Mouse (Mus musculus) heart, embryonic 12.5 days (tissue): ENCODE data around the gene Ms4a6b. TPM values are rescaled to one million over a fixed set of nuclear protein-coding genes. Genes with fewer than 3 reads are reported as not detected.
"Not testable (repeated sequence)": the region's sequence is repeated elsewhere in the genome, so short reads cannot be mapped to it uniquely, and the experiment has no call there.

ENCODE experiments used
- ATAC-seq: fragments of 200-750 bp; cut with Nextera tagmentation; 2 replicates; pipeline ENCODE4 v1.8.0; 2017; ENCODE audit warnings: moderate TSS enrichment, moderate library complexity; ENCODE audit not compliant: insufficient number of reproducible peaks, low FRiP score
- H3K27ac ChIP-seq: fragments of 300-500 bp; sonication (generic); 2 replicates; pipeline ENCODE4 v1.5.1; 2016; ENCODE audit warnings: mild to moderate bottlenecking, moderate library complexity; ENCODE audit not compliant: poor library complexity, severe bottlenecking
- H3K27me3 ChIP-seq: fragments of 300-500 bp; sonication (generic); replicated peaks from 2 replicates; pipeline ENCODE4 v1.6.1; 2016; ENCODE audit warnings: mild to moderate bottlenecking, moderate library complexity
- H3K36me3 ChIP-seq: fragments of 300-500 bp; sonication (generic); 2 replicates; pipeline ENCODE4 v1.6.1; 2016; ENCODE audit warnings: mild to moderate bottlenecking, moderate library complexity
- H3K4me1 ChIP-seq: fragments of 300-500 bp; sonication (generic); replicated peaks from 2 replicates; pipeline ENCODE4 v1.6.1; 2016; ENCODE audit warnings: mild to moderate bottlenecking
- H3K4me2 ChIP-seq: fragments of 300-500 bp; sonication (generic); 2 replicates; pipeline ENCODE4 v1.6.1; 2016; ENCODE audit warnings: mild to moderate bottlenecking, moderate library complexity
- H3K4me3 ChIP-seq: fragments of 300-500 bp; sonication (generic); 2 replicates; pipeline ENCODE4 v1.5.1; 2016; ENCODE audit warnings: mild to moderate bottlenecking
- H3K9ac ChIP-seq: fragments of 300-500 bp; sonication (generic); 2 replicates; pipeline ENCODE4 v1.6.1; 2016; ENCODE audit warnings: mild to moderate bottlenecking, moderate library complexity
- H3K9me3 ChIP-seq: fragments of 300-500 bp; sonication (generic); replicated peaks from 2 replicates; pipeline ENCODE4 v1.6.1; 2016; ENCODE audit warnings: mild to moderate bottlenecking, moderate library complexity
- WGBS: fragments of 180-500 bp; shearing (Covaris S2); methylation state at CpG from one replicate; pipeline ENCODE4 v1.1.7; 2016; 5-methylcytosine and 5-hydroxymethylcytosine counted together
- polyA plus RNA-seq: library from polyadenylated mRNA; unstranded; fragments of >200 nt; fragmentation: Nextera tagmentation; extraction: Ambion mirVana; gene quantifications from 2 replicates; pipeline ENCODE4 v1.2.1, GENCODE M21; 2016

Ms4a6b gene
- polyA plus RNA-seq, 1 experiment from 2014 or later, result 1.4 TPM

DNA sequence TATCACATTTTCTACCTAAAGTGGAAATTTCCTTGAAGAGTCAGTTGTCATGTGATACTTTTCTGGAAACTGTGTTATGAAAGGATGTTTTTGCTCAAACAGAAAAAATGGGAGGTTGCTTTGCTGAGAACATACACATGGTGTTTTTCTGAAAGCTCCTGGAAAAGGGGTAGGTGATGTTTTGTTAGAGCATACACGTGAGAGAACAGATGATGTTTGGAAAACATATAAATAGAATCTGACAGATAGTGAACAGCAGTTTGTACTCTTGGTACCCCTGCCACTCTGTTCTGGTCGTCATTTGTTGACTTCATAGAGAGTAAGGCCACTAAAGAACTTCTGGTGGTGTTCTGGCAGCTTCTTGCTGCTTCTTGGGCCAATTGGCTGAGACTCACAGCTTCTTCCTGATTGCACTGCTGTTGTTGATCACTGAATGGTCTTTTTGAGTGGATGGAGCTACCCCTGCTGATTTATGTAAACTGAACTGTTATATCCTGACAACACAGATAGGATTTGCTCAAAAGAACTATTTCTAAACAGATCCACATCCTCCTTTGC is 17.7 kb downstream of the Ms4a6b start:
- Histone ChIP-seq H3K4me2 (no peak overlapping the region), H3K9ac (no peak overlapping the region), H3K27ac (no peak overlapping the region), H3K36me3 (no peaks in the 10 kb centered on the region), H3K4me1 (0 out of 2 replicates have a peak, but pooled peaks cover 2% of the 10 kb centered on the region), H3K9me3 (no peaks in the 10 kb centered on the region), H3K27me3 (no peaks in the 10 kb centered on the region), H3K4me3 (no peak overlapping the region)
- WGBS, result 51% methylated on average over 2 of the region's 2 CpGs
- no peak for ATAC-seq

DNA sequence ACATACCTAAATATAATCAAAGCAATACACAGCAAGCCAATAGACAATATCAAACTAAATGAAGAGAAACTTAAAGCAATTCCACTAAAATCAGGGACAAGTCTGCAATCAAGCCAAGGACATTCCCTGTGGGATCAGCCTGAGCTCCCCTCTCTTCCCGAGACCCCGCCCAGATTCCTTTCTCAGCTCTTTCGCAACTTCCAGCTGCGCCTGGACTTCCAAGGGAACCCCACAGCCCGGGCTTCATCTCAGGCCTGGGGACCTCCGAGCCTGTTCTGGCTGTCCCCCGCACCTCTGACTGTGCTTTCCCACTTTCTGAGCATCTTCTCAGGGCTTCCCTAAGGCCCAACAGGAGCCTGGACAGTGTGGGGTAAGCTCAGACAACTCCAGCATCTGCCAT is 20.3 kb downstream of the Ms4a6b start, which contains the start of gene Ms4a4d:
Ms4a4d (plus strand) TSS at position 209 of the 400 bp plus-strand sequence.
- no peak for ATAC-seq
- WGBS, result 7% methylated on average over 7 of the region's 7 CpGs
- Histone ChIP-seq H3K27ac (no peak within 1 kb of the TSS), H3K9me3 (no peaks in the 10 kb centered on the region), H3K4me1 (0 out of 2 replicates have a peak, but pooled peaks cover 2% of the 10 kb centered on the region), H3K4me2 (no peak within 1 kb of the TSS; the same call in 1 of the 2 replicates), H3K27me3 (no peaks in the 10 kb centered on the region), H3K36me3 (no peaks in the 10 kb centered on the region), H3K4me3 (no peak within 1 kb of the TSS), H3K9ac (no peak within 1 kb of the TSS)

DNA sequence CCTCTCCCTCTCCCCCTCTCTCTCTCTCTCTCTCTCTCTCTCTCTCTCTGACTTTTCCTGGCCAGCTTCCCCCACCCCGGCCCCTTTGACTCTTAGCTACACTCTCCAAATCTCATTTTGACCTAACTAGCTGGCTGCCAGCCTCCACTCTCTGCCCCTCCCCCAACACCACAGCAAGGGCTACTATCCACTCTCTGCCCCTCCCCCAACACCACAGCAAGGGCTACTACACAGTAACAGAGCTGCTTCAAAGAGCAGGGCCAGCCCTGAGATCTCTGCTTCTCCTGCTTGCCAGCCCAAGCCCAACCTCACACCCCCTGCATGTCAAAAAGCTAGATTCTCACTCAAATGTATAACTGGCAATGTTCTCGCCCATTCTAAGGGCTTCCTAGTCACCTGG is 21.0 kb downstream of the Ms4a6b start:
- Histone ChIP-seq H3K9me3 (no peaks in the 10 kb centered on the region), H3K27ac (no peak overlapping the region), H3K36me3 (no peaks in the 10 kb centered on the region), H3K4me2 (no peak overlapping the region), H3K4me1 (0 out of 2 replicates have a peak, but pooled peaks cover 2% of the 10 kb centered on the region), H3K9ac (no peak overlapping the region), H3K27me3 (no peaks in the 10 kb centered on the region), H3K4me3 (no peak overlapping the region)
- WGBS, result 9% methylated on average over 2 of the region's 2 CpGs
- 0 out of 2 replicates have a peak, but pooled peaks have one; percentile 22 for ATAC-seq

DNA sequence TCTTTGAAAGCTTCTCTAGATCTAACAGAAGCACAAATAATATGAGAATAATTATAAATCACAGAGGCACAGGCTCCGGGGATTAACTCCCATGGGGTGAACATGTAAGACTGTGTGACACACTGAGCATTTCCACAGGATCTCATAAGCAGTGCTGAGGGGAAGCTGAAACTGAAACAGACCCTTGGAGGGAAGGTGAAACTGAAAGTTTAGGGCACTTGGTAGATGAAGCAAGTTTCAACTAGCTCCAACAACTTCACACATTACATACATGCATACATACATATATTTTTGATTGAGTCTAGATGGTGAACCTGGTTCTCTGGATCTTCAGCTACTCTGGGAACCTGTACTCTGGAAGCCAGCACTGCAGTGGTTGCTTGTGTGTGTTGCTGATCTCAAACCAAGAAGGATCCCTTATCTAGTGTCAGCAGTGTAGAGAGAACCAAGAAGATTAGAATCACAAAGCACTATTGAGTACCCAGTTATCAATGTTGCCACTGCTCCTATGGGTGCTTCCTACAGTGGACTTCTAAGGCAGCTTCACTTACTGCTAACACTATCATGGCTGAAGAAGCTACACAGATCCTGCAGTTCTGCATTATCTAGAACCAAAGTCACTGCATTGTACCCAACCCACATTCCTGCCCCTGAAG is 24.0 kb downstream of the Ms4a6b start:
- not testable (repeated sequence) for H3K27me3 ChIP-seq, H3K4me3 ChIP-seq
- WGBS, result 77% methylated on average over 1 of the region's 1 CpGs

DNA sequence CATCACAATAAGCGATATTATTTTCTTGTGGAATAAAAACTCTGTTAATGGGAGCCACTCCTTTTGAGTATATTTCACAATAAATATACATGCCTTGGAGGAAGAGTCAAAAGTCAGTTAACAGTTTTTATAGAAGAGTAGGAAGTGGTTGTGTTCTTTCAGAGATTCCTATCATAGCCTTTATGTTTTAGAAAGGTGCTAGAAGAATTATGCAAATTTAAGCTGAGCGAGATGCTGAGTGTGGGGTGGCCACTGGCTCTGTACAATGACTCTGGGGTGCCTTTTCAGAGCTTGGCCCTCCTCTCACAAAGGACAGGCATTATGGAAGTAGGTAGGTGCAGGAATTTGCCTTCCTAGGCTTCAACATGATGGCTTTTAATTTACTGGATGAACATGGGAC is 28.1 kb downstream of the Ms4a6b start:
- H3K9me3 ChIP-seq, H3K27me3 ChIP-seq, H3K27ac ChIP-seq, ATAC-seq, H3K4me3 ChIP-seq, H3K36me3 ChIP-seq, H3K4me1 ChIP-seq, H3K9ac ChIP-seq, H3K4me2 ChIP-seq: not testable (repeated sequence)
- WGBS, result 75% methylated on average over 2 of the region's 2 CpGs

More for the DNA sequence above, 24.0 kb downstream of the Ms4a6b start:
- not testable (repeated sequence) for H3K36me3 ChIP-seq, H3K9ac ChIP-seq, H3K4me2 ChIP-seq, ATAC-seq, H3K27ac ChIP-seq, H3K9me3 ChIP-seq, H3K4me1 ChIP-seq

DNA sequence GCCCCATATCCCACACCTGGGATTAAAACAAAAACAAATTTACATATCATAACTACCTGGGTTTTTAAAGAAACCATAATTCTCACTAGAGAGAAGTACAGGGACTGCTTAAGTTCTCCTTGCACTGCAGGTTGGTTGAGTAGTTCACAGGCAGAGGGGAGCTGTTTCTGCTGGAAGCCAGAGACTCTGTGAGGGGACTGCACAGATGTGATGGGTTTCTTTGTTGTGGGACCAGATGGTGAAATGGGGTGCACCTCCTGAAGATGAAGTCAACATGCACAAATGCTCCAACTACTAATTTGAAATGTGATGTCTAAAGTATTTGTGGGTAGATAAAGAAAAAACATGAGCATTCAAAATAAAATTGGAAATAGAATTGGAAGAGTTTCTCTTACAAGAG is 31.6 kb downstream of the Ms4a6b start:
- H3K36me3 ChIP-seq, result no peaks in the 10 kb centered on the region
- no peak overlapping the region for H3K9ac ChIP-seq
- H3K4me2 ChIP-seq, result no peak overlapping the region
- no peaks in the 10 kb centered on the region for H3K9me3 ChIP-seq
- H3K4me3 ChIP-seq, result no peak overlapping the region
- H3K27me3 ChIP-seq, result no peaks in the 10 kb centered on the region
- no peaks in the 10 kb centered on the region for H3K4me1 ChIP-seq
- no peak overlapping the region for H3K27ac ChIP-seq
- no peak for ATAC-seq

DNA sequence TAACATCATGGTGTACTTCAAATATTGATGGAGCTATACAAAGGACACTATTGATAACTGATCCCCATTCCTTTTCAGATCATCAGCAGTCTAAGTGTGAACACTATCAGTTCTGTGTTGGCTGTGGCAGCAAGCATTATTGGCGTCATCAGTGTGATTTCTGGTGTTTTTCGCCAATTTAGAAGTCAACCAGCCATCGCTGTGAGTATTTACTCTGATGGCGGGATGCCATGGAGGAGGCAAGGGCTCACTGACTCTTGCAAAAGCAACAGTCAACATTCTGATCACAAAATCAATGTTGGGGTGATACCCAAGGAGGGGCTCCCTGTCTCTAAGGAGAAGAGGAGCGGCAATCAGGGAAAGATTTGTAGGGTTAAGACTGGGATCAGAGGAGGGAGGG is 38.4 kb downstream of the Ms4a6b start:
- Histone ChIP-seq H3K4me1 (no peaks in the 10 kb centered on the region), H3K4me3 (no peak overlapping the region), H3K36me3 (no peaks in the 10 kb centered on the region), H3K4me2 (no peak overlapping the region), H3K9me3 (no peaks in the 10 kb centered on the region), H3K27ac (no peak overlapping the region), H3K27me3 (no peaks in the 10 kb centered on the region), H3K9ac (no peak overlapping the region)
- WGBS, result 77% methylated on average over 5 of the region's 5 CpGs
- ATAC-seq, result no peak

DNA sequence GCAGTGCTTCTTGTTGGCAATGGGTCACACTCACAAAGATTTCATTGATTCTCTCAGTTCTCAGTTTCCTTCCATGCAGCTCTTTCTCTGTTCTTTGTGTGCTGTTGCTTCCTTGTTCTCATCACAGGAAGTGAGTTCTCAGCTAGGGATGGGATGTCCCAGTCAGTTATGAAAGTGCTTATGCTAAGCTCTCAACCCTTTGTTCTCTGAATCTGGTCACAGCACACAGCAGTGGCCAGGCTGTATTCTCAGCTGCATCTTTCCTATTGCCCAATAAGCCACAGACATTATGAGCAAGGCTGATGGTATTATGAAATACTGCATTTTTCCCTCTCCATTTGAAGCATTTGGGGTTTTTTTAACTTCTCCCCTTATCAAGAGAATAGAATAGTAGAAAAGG is 43.2 kb downstream of the Ms4a6b start:
- not testable (repeated sequence) for H3K27me3 ChIP-seq, H3K4me3 ChIP-seq, ATAC-seq, H3K27ac ChIP-seq, H3K4me1 ChIP-seq, H3K36me3 ChIP-seq, H3K9me3 ChIP-seq, H3K4me2 ChIP-seq, H3K9ac ChIP-seq

DNA sequence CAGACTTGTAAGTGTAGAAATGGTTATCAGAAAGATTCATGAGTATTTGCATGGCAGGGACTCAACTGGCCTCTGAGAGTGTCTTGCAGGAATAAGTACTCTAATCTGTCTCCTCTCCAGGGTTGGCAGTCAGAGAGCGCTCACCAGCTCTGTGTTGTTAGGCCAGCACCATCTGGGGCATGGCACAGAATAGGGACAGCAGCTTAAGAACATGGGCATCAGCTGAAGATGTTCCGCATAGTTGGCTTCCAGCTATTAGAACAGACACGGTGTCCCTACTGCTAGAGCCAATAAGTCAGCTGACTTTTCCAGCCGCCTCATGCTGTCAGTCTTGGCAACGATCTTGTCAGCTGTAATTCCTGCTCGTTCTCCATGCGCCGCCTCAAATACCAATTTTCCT is 58.7 kb downstream of the Ms4a6b start:
- Histone ChIP-seq H3K9me3 (no peaks in the 10 kb centered on the region), H3K4me1 (no peaks in the 10 kb centered on the region), H3K4me2 (no peak overlapping the region), H3K9ac (no peak overlapping the region), H3K27me3 (no peaks in the 10 kb centered on the region), H3K36me3 (no peaks in the 10 kb centered on the region), H3K27ac (no peak overlapping the region), H3K4me3 (no peak overlapping the region)
- no peak for ATAC-seq
- WGBS, result 85% methylated on average over 8 of the region's 8 CpGs

Other genes with a start within 250 kb of the Ms4a6b start
- gene Ms4a5, start 232.6 kb upstream of the Ms4a6b start, polyA plus RNA-seq, result not detected in 2 replicates
- gene Ms4a14, start 202.1 kb upstream of the Ms4a6b start, polyA plus RNA-seq, result not detected in 2 replicates
- gene Ms4a7, start 180.4 kb upstream of the Ms4a6b start, polyA plus RNA-seq, result 0.27 and 1.0 TPM in 2 replicates
- 0.55 and 1.1 TPM in 2 replicates for gene Ms4a4a, start 141.0 kb upstream of the Ms4a6b start, polyA plus RNA-seq
- gene Ms4a4c, start 111.7 kb upstream of the Ms4a6b start, polyA plus RNA-seq, result not detected in 2 replicates
- gene Ms4a4b, start 73.0 kb upstream of the Ms4a6b start, polyA plus RNA-seq, result not detected in 2 replicates
- 1.5 and 1.9 TPM in 2 replicates for gene Ms4a6c, start 47.1 kb upstream of the Ms4a6b start, polyA plus RNA-seq
- gene Gm8369, start 30.6 kb upstream of the Ms4a6b start, polyA plus RNA-seq, result not detected in 2 replicates
- gene Ms4a4d, start 20.3 kb downstream of the Ms4a6b start, polyA plus RNA-seq, result 0.33 and 0.41 TPM in 2 replicates
- 0.77 and 1.1 TPM in 2 replicates for gene Ms4a6d, start 88.3 kb downstream of the Ms4a6b start, polyA plus RNA-seq
- not detected in 2 replicates for gene Ms4a2, start 107.2 kb downstream of the Ms4a6b start, polyA plus RNA-seq
- gene Ms4a3, start 124.3 kb downstream of the Ms4a6b start, polyA plus RNA-seq, result 0.18 TPM in 1 of 2 replicates, not detected in the other
- gene Oosp2, start 144.0 kb downstream of the Ms4a6b start, polyA plus RNA-seq, result not detected in 2 replicates
- not detected in 2 replicates for gene Oosp1, start 174.6 kb downstream of the Ms4a6b start, polyA plus RNA-seq
- gene Oosp3, start 180.5 kb downstream of the Ms4a6b start, polyA plus RNA-seq, result not detected in 2 replicates
- gene Gif, start 231.0 kb downstream of the Ms4a6b start, polyA plus RNA-seq, result not detected in 2 replicates